Mouse (Mus musculus): ENCODE measurements at regions not wholly inside any gene's neighbourhood (a gene's known extent, or its start where the extent isn't known, plus 50 kb on each side); places are given as distances from the start of the nearest gene placed in this dataset.
A peak's percentile ranks its signal among the peaks of the same experiment; 100 is the strongest.

DNA sequence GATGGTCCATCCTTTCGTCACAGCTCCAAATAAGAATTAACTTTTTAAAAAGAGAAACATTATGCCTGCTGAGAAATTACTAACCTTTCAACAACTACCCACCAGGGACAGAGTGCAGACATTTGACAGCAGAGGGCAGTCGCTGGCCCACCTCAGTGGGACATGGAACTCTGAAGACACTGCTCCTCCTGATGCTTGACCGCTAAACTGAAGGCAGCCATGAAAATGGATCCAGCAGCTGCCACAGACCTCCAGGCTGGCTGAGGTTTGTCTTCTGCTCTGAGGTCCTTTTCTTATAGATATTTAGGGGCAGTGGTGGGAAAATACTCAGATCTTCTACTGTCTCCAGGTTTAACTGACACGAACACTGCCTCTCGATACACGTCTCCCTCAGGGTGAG, 265.7 kb upstream of the Gm5148 start:
- H3K27me3 ChIP-seq (replicated peaks) = no peaks in the 10 kb centered on the region
- WGBS (ENCODE audit: insufficient replicate concordance) = 78% methylated on average over 6 of the region's 6 CpGs
- no peaks in the 10 kb centered on the region for H3K4me1 ChIP-seq
- ATAC-seq = no peak
- no peak overlapping the region for H3K4me2 ChIP-seq
- no peak overlapping the region for H3K4me3 ChIP-seq
- H3K9me3 ChIP-seq (replicated peaks) = no peaks in the 10 kb centered on the region
- no peaks in the 10 kb centered on the region for H3K36me3 ChIP-seq
- H3K9ac ChIP-seq = no peak overlapping the region
- H3K27ac ChIP-seq = no peak overlapping the region

DNA sequence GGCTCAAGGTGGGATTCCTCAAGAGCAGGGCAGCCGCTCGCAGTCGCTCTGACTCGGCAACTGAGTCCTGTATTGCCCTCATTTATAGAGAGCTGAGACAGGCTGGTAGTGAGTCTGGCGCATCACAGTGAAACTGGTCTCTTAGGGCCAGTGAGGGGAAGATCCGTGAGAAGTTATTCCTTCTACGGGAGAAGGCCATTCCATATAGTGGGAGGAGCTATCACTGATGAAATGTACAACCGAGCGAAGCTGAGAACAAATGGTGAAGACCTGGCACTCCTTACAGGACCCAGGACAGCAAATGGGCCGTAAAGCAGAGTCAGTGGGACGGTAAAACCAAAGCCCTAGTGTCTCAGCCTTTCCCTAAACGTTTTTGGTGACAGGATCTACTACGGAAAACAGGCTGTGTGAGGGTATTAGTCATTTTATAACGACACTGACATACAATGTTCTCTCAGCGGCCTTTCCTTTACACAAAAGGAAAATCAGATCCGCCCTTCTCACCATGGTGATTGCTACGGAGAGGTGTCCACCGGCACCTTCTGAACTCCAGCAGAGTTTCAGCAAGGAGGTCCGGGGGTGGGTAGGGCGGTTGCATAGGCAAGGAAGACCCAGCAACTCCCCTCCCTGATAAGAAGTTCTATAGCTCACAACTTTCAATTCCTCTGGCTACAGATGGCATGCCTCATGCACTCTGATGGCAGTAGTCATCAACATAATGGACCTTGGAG, 263.6 kb upstream of the Gm5148 start:
- no peak overlapping the region for H3K27ac ChIP-seq
- no peak overlapping the region for H3K9ac ChIP-seq
- no peaks in the 10 kb centered on the region for H3K4me1 ChIP-seq
- no peaks in the 10 kb centered on the region for H3K9me3 ChIP-seq (replicated peaks)
- H3K4me3 ChIP-seq = no peak overlapping the region
- whole genome bisulfite sequencing (ENCODE audit: insufficient replicate concordance) = 62% methylated on average over 20 of the region's 20 CpGs
- no peak for ATAC-seq
- H3K27me3 ChIP-seq (replicated peaks) = no peaks in the 10 kb centered on the region
- no peak overlapping the region for H3K4me2 ChIP-seq
- H3K36me3 ChIP-seq = no peaks in the 10 kb centered on the region

DNA sequence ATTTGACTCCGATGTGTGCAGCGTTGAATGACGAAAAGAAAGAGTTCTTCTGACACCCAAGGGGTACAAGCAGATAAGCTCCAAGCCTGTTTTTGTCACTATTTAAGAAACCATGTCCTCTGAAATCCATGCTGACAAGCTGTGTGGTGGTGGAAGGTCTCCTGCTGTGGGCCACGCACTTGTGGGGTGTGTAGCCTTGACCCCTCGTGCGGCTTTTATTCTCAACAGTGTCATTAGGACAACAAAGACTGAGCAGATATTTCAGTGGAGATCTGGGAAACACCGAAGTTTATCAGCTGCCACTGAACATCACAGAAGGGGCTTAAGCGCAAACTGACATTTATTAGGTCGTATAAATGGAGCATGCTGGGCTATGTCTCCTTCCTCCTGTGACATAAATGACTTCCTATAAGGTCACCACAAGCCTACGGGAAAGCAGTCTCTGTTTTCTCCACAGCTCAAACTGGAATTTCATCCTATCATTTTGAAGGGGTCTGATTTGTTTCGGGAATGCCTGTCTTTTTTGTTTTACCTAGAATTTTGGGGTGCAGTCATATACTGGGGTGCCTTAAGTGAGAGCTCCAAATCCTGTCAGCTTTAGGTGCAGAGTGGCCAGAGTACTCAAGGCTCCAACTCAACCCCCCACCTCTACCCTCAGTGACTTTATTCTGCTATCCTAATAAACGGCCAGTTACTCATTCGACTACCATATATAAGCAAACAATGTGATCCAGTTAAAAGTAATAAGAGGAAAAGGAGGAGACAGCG, 262.9 kb upstream of the Gm5148 start:
- 63% methylated on average over 14 of the region's 14 CpGs for WGBS (ENCODE audit: insufficient replicate concordance)
- no peak overlapping the region for H3K27ac ChIP-seq
- H3K4me3 ChIP-seq = no peak overlapping the region
- H3K4me2 ChIP-seq = no peak overlapping the region
- H3K27me3 ChIP-seq (replicated peaks) = no peaks in the 10 kb centered on the region
- H3K9me3 ChIP-seq (replicated peaks) = no peaks in the 10 kb centered on the region
- no peak for ATAC-seq
- H3K9ac ChIP-seq = no peak overlapping the region
- no peaks in the 10 kb centered on the region for H3K36me3 ChIP-seq
- no peaks in the 10 kb centered on the region for H3K4me1 ChIP-seq

DNA sequence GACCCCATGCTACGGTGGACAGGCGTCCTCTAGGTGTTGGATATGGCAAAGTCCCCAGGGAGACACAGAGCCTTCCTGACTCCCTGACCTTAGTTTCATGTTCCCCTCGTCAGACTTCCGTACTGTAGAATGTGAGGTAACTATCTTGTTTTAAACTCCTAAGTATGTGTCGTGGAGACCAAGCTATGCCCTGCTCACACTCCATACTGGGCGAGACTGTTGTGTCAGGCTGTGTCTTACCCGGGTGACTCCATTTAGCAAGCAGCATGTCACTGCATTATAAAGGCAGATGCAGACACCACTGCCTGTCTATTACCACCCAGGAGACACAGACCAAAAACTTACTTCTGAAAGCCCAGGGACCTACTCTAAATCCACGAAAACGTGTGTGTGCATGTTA, 260.4 kb upstream of the Gm5148 start:
- no peak overlapping the region for H3K9ac ChIP-seq
- H3K9me3 ChIP-seq (replicated peaks) = no peaks in the 10 kb centered on the region
- no peak overlapping the region for H3K27ac ChIP-seq
- no peaks in the 10 kb centered on the region for H3K27me3 ChIP-seq (replicated peaks)
- no peak overlapping the region for H3K4me2 ChIP-seq
- WGBS (ENCODE audit: insufficient replicate concordance) = 82% methylated on average over 9 of the region's 9 CpGs
- ATAC-seq = no peak
- no peak overlapping the region for H3K4me3 ChIP-seq
- H3K4me1 ChIP-seq = no peaks in the 10 kb centered on the region
- H3K36me3 ChIP-seq = no peaks in the 10 kb centered on the region

DNA sequence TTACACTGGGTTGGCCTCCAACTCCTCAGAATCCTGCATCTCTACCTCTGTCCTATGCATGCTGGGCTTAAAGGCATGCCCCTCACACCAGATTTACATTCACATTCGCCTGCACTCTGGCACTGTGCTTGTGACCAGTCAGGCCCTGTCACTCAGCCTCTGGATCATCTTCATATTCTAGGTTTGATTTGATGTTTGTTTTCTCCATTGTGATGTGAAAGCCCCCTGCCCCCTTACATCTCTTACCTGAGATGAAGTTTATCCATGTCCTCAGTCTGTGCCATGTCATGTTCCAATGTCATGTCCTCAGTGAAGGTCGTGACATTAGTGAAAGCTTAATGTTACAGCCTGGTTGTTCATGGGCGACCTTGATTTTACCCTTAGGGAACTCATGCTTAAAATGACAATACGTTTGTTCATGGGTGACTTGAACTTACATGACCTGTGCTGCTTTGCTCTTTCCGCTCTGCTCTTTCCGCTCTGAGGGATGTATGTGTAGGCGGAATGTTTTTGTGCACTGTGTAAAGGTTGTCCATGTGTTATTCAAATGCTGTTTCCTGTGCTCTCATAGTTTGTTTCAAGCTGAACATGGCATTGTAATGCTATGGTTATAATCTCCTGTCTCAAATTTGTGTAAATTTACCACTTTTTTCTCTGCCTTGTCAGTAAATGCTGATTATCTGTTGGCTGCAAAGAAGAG, 257.3 kb upstream of the Gm5148 start:
- no peak overlapping the region for H3K4me3 ChIP-seq
- ATAC-seq = no peak
- WGBS (ENCODE audit: insufficient replicate concordance) = 63% methylated on average over 7 of the region's 7 CpGs
- H3K27ac ChIP-seq = no peak overlapping the region
- no peaks in the 10 kb centered on the region for H3K36me3 ChIP-seq
- no peaks in the 10 kb centered on the region; the same call in 1 of the 2 replicates for H3K27me3 ChIP-seq (replicated peaks)
- H3K4me2 ChIP-seq = no peak overlapping the region
- 0 out of 2 replicates have a peak, but pooled peaks cover 9% of the 10 kb centered on the region for H3K4me1 ChIP-seq
- no peak overlapping the region for H3K9ac ChIP-seq
- H3K9me3 ChIP-seq (replicated peaks) = no peaks in the 10 kb centered on the region

DNA sequence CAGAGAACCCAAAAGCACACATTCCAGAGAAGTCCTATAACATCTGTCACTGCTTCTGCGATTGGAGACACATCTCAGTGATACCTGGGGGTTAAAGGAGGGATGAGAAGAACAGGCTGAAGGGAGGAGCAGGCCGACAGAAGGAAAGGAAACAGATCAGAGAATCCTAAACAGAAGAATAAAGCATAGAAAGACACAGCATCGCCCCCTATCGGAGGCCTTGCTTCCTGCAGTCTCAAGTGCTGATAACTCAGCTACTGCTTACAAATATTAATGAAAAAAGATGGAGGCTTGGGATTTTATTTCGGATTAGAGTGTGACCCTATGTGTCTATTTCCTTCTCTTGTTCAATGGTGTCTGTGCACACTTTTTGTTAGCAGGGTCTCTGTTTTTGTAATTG, 255.6 kb upstream of the Gm5148 start:
- WGBS (ENCODE audit: insufficient replicate concordance) = 42% methylated on average over 5 of the region's 5 CpGs
- Histone ChIP-seq H3K27me3 (replicated peaks) (no peaks in the 10 kb centered on the region; the same call in 1 of the 2 replicates), H3K4me3 (no peak overlapping the region), H3K4me2 (no peak overlapping the region), H3K9ac (no peak overlapping the region), H3K27ac (no peak overlapping the region), H3K4me1 (peaks cover 17% of the 10 kb centered on the region; the same call in 1 of the 2 replicates), H3K9me3 (replicated peaks) (no peaks in the 10 kb centered on the region), H3K36me3 (no peaks in the 10 kb centered on the region)
- no peak for ATAC-seq

DNA sequence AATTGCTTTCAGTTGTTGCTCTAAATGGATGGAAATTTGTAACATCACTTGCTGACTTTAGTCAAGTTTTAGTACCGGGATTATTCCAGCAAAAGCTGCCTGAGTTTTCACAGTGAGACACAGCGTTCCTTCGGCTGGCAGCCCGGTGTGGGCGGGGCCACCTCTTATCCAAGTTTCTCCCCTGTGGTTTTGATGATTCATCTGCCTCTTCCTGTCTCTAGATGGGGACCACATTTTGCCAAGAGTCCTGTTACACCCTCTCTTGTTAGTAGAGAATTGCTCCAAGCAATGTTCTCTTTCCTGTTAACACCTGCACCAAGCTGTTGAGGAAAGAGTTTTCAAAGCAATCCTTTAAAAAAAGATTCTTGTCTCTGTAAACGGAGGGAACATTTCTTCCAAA, 254.2 kb upstream of the Gm5148 start:
- H3K9me3 ChIP-seq (replicated peaks) = no peaks in the 10 kb centered on the region
- no peaks in the 10 kb centered on the region; the same call in 1 of the 2 replicates for H3K27me3 ChIP-seq (replicated peaks)
- no peak for ATAC-seq
- H3K4me1 ChIP-seq = peaks cover 17% of the 10 kb centered on the region; the same call in 1 of the 2 replicates
- no peak overlapping the region for H3K9ac ChIP-seq
- no peaks in the 10 kb centered on the region for H3K36me3 ChIP-seq
- H3K4me3 ChIP-seq = no peak overlapping the region
- H3K27ac ChIP-seq = no peak overlapping the region
- WGBS (ENCODE audit: insufficient replicate concordance) = 11% methylated on average over 6 of the region's 6 CpGs
- peak overlapping the region; percentile 35 for H3K4me2 ChIP-seq

DNA sequence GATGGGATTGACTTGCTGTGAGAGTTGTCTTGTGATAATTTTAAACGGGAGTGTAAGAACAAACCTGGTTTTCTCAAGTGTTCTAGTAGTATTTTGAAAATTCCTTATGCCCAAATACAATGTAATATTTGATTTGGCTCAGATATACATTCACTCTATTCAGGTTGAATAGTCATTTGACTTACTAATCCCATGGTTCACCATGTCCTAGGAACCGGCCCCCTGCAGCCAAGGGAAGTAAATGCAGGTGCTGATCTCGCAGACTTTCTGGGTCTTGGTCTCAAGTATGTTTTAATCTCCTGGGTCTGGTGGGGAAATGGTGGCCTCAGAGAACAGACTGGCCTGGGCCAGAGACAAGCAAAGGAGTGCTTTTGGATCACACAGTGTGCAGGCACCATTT, 253.2 kb upstream of the Gm5148 start:
- Histone ChIP-seq H3K36me3 (no peaks in the 10 kb centered on the region), H3K9ac (no peak overlapping the region), H3K9me3 (replicated peaks) (no peaks in the 10 kb centered on the region), H3K27me3 (replicated peaks) (no peaks in the 10 kb centered on the region; the same call in 1 of the 2 replicates), H3K4me3 (no peak overlapping the region), H3K27ac (no peak overlapping the region), H3K4me2 (no peak overlapping the region), H3K4me1 (peaks cover 17% of the 10 kb centered on the region; the same call in 1 of the 2 replicates)
- WGBS (ENCODE audit: insufficient replicate concordance) = 42% methylated on average over 3 of the region's 3 CpGs
- ATAC-seq = no peak

DNA sequence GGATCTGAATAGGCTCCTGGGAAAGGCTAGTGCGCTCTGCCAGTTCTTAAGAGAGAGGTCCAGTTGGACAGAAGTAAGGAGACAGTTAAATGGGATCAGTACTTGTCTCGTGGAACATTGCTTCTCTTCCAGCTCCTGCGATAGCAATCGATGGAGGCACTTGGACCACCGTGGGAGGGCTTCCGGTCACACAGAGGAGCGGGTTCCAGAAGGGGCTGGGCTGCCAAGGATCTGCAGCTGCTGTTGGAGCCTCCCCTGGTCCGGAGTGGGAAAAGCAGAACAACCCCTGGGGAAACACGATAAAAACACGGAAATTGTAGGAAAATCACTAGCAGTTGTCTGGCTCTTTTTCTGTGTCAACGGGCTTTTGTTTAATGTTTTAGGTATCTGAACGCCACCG, 252.3 kb upstream of the Gm5148 start:
- H3K36me3 ChIP-seq = no peaks in the 10 kb centered on the region
- no peak overlapping the region for H3K9ac ChIP-seq
- no peak overlapping the region for H3K4me3 ChIP-seq
- WGBS (ENCODE audit: insufficient replicate concordance) = 32% methylated on average over 13 of the region's 13 CpGs
- H3K27ac ChIP-seq = no peak overlapping the region
- ATAC-seq = no peak
- H3K9me3 ChIP-seq (replicated peaks) = no peaks in the 10 kb centered on the region
- H3K4me1 ChIP-seq = peaks cover 17% of the 10 kb centered on the region; the same call in 1 of the 2 replicates
- H3K27me3 ChIP-seq (replicated peaks) = no peaks in the 10 kb centered on the region; the same call in 1 of the 2 replicates
- H3K4me2 ChIP-seq = 0 out of 2 replicates have a peak overlapping the region, but pooled peaks have one; percentile 6

DNA sequence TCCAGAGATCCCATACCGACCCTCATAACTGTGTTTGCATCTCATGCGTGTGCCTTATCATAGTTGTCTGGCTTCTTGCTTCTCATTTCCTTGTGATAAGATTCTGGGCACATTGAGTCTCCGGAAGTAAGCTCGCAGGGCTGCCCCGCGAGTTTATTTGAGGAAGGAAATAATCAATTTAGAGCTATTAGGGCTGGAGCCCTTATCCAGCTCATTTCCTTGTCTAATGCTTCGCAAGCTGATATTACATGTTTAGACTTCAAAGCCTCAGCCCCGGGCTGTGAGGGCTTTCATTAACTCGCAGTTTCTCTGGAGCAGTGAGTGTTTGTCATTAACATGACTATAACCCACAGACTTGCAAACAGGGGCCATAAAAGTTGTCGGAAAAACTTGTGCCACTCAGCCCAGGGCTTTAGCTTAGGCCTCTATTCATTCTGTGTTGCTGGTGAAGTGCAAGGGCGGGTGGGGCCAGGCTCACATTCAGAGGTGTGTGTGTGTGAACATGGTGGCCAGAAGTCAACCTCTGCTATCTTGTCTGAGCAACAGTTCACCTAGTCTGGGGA, 251.0 kb upstream of the Gm5148 start:
- no peaks in the 10 kb centered on the region; the same call in 1 of the 2 replicates for H3K27me3 ChIP-seq (replicated peaks)
- ATAC-seq = no peak
- H3K36me3 ChIP-seq = no peaks in the 10 kb centered on the region
- H3K4me2 ChIP-seq = 0 out of 2 replicates have a peak overlapping the region, but pooled peaks have one; percentile 3
- no peaks in the 10 kb centered on the region for H3K9me3 ChIP-seq (replicated peaks)
- no peak overlapping the region for H3K27ac ChIP-seq
- WGBS (ENCODE audit: insufficient replicate concordance) = 10% methylated on average over 11 of the region's 11 CpGs
- H3K9ac ChIP-seq = no peak overlapping the region
- peaks cover 17% of the 10 kb centered on the region; the same call in 1 of the 2 replicates for H3K4me1 ChIP-seq
- no peak overlapping the region for H3K4me3 ChIP-seq

DNA sequence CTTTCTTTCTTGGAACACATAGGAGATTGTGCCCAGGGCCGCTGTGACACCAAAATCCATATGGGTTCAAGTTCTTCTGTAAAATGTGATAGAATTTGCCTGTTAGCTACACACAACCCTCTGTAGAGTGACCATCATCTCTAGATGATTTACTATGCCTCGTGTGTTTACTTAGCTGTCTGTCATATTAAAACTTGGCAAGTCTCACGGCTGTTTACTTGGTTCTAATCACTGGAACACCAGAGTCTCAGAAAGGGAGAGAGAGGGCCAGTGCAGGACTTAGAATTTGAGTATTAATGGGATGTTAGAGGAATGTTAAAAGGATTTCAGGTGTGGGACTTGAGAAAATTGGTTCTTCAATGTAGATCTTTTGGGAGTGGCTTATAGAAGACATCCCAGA, 248.6 kb upstream of the Gm5148 start:
- H3K9me3 ChIP-seq (replicated peaks) = no peaks in the 10 kb centered on the region
- no peak overlapping the region for H3K4me2 ChIP-seq
- no peak overlapping the region for H3K4me3 ChIP-seq
- no peaks in the 10 kb centered on the region for H3K36me3 ChIP-seq
- H3K27me3 ChIP-seq (replicated peaks) = no peaks in the 10 kb centered on the region; the same call in 1 of the 2 replicates
- no peak overlapping the region for H3K27ac ChIP-seq
- WGBS (ENCODE audit: insufficient replicate concordance) = 48% methylated on average over 3 of the region's 3 CpGs
- no peak for ATAC-seq
- H3K9ac ChIP-seq = no peak overlapping the region
- peaks cover 8% of the 10 kb centered on the region; the same call in 1 of the 2 replicates for H3K4me1 ChIP-seq

All from liver, embryonic 12.5 days (tissue).